Mouse (Mus musculus): ENCODE measurements around the gene Chpf2. TPM values are rescaled to one million over a fixed set of nuclear protein-coding genes. Genes with fewer than 3 reads are reported as not detected.
A peak's percentile ranks its signal among the peaks of the same experiment; 100 is the strongest.

The Chpf2 gene
- polyA plus RNA-seq, 1 experiment from 2014 or later: 10.3 TPM

DNA sequence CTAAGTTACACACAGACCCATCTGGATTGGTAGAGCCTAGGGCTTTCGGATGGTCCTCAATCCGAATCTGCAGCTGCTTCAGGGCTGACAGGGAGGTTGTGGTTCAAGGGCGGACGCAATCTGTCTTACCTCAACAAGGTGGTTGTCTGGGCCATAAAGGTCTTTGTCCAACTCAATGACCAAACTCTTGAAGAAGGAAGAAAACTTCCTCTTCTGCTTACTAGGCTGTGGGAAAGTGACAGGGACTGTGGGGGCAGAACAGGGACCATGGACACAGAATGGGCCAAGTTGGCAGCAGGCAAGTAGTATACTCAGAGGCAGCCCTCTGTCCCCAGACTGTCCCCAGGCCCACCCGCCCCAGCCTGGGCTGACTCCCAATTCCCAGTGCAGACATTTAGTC lies 8.7 kb downstream of the Chpf2 start:
- Histone ChIP-seq H3K4me2 (ENCODE audit: low read depth) (no peak overlapping the region), H3K9me3 (ENCODE audit: control insufficient read depth, low read length) (no peaks in the 10 kb centered on the region), H3K9ac (ENCODE audit: low read length) (no peak overlapping the region), H3K27ac (ENCODE audit: low read depth, low read length) (peak overlapping the region; percentile 74), H3K4me1 (ENCODE audit: control insufficient read depth, insufficient read depth, low read length) (peaks cover 34% of the 10 kb centered on the region), H3K4me3 (ENCODE audit: low read depth, low read length) (no peak overlapping the region), H3K36me3 (ENCODE audit: control insufficient read depth, insufficient read depth, low read length) (peaks cover 2% of the 10 kb centered on the region), H3K27me3 (ENCODE audit: control insufficient read depth, insufficient read depth, low read length) (peaks cover 7% of the 10 kb centered on the region; the same call in 1 of the 2 replicates)
- DNase-seq (ENCODE audit: low spot score) (no peak), ATAC-seq (ENCODE audit: insufficient read depth, low FRiP score, low TSS enrichment) (no peak)
- 84% methylated on average over 5 of the region's 5 CpGs for WGBS

DNA sequence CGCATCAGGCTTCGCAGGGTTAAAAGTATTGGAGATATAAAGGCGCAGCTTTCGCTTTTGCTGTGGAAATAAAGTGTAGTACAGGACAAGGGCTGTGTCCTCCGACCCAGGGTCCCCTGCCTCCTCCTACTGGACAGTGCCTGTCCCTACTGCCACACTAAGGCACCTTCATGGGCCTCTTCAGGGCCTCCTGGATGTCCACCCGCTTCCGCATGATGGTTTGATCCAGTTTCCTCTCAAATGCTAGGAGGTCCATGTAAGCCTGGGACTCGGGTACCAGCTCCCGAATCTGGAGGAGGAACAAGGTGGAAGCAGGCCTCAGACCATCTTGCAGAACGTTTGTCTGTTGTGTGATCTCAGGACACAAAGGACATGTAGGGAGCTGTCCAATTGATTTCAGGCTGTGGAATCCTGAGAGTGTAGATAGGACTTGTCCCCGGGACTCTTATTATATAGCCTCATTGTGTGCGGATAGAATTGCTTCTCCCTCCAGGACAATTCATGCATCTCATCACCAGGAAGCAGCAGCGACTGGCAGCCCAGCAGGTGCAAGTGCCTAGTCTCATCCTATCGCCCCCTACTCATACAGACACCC lies 9.3 kb downstream of the Chpf2 start:
- peak overlapping the region; percentile 27 for H3K9ac ChIP-seq (ENCODE audit: low read length)

DNA sequence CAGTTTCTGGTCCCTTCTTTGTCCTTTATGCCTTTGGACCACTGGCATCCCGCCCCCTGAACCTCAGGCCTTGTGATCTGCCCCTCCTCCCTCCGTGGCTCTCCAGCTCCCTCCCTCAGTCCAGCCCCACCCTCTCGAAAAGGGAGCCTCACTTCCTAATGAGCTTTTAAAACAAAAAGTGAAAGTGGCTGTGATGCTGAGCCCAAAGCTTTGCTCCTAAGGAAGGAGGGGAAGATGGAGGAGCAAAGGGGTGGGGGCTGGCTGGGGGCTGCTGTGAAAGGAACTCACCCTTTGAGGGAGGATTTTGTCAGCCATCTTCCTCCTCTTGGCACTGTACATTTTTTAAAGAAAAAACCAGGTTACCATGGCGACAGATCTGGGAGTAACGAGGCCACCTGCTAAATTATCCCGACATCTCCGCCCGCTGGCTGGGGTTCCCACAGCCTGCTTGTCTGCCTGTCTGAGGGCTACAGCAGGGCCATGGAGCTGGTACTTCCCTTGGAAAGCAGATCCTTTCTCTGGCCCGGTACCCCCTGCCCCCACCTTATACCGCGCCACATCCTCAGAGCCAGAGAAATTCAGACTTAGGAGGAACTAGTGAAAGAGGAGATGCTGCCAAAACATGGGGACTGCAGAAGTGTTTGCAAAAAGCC lies 10.1 kb downstream of the Chpf2 start:
- H3K36me3 ChIP-seq (ENCODE audit: control insufficient read depth, insufficient read depth, low read length): peaks cover 2% of the 10 kb centered on the region
- no peaks in the 10 kb centered on the region for H3K9me3 ChIP-seq (ENCODE audit: control insufficient read depth, low read length)
- ATAC-seq (ENCODE audit: insufficient read depth, low FRiP score, low TSS enrichment) (peak; percentile 54), DNase-seq (ENCODE audit: low spot score) (peak; percentile 51)
- peak overlapping the region; percentile 19; the same call in 1 of the 2 replicates for H3K4me2 ChIP-seq (ENCODE audit: low read depth)
- H3K4me3 ChIP-seq (ENCODE audit: low read depth, low read length): no peak overlapping the region
- peak overlapping the region; percentile 74 for H3K27ac ChIP-seq (ENCODE audit: low read depth, low read length)
- H3K9ac ChIP-seq (ENCODE audit: low read length): peak overlapping the region; percentile 35
- peaks cover 7% of the 10 kb centered on the region; the same call in 1 of the 2 replicates for H3K27me3 ChIP-seq (ENCODE audit: control insufficient read depth, insufficient read depth, low read length)
- 14% methylated on average over 11 of the region's 11 CpGs for WGBS
- H3K4me1 ChIP-seq (ENCODE audit: control insufficient read depth, insufficient read depth, low read length): peaks cover 42% of the 10 kb centered on the region

More for the DNA sequence above, 9.3 kb downstream of the Chpf2 start:
- H3K4me2 ChIP-seq (ENCODE audit: low read depth): peak overlapping the region; percentile 5; the same call in 1 of the 2 replicates
- peaks cover 39% of the 10 kb centered on the region for H3K4me1 ChIP-seq (ENCODE audit: control insufficient read depth, insufficient read depth, low read length)
- peak overlapping the region; percentile 74 for H3K27ac ChIP-seq (ENCODE audit: low read depth, low read length)
- peaks cover 7% of the 10 kb centered on the region; the same call in 1 of the 2 replicates for H3K27me3 ChIP-seq (ENCODE audit: control insufficient read depth, insufficient read depth, low read length)
- peaks cover 2% of the 10 kb centered on the region for H3K36me3 ChIP-seq (ENCODE audit: control insufficient read depth, insufficient read depth, low read length)
- 0 out of 2 replicates have a peak, but pooled peaks have one; percentile 3 for ATAC-seq (ENCODE audit: insufficient read depth, low FRiP score, low TSS enrichment)
- H3K4me3 ChIP-seq (ENCODE audit: low read depth, low read length): no peak overlapping the region
- no peaks in the 10 kb centered on the region for H3K9me3 ChIP-seq (ENCODE audit: control insufficient read depth, low read length)
- 57% methylated on average over 14 of the region's 14 CpGs for WGBS
- no peak for DNase-seq (ENCODE audit: low spot score)

DNA sequence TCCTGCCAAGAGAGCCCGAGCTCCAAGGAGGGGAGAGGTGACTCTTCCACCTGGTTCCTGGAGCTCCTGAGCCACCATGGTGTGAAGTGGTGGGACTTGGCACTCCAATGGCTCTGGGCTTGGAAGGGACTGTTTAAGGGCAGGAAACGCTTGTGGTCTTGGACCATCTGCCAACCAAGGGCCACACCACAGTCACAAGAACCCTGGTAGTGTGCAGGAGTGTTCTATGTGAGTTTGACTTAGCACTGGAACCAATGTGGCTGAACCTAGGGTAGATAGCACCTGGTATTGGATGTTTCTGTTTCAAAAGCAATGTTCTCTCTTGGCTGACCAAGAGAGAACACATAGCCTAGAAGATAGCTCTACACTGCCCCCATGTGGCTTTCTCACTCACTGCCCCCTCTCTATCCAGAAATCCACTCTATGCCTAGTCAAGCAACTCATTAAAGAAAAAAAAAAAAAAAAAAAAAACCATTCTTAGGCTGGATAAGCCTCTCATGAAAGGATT lies 10.7 kb downstream of the Chpf2 start:
- Histone ChIP-seq H3K27me3 (ENCODE audit: control insufficient read depth, insufficient read depth, low read length) (peaks cover 7% of the 10 kb centered on the region; the same call in 1 of the 2 replicates), H3K4me3 (ENCODE audit: low read depth, low read length) (no peak overlapping the region), H3K36me3 (ENCODE audit: control insufficient read depth, insufficient read depth, low read length) (peaks cover 2% of the 10 kb centered on the region), H3K9me3 (ENCODE audit: control insufficient read depth, low read length) (no peaks in the 10 kb centered on the region), H3K4me2 (ENCODE audit: low read depth) (0 out of 2 replicates have a peak overlapping the region, but pooled peaks have one; percentile 19), H3K27ac (ENCODE audit: low read depth, low read length) (peak overlapping the region; percentile 74), H3K4me1 (ENCODE audit: control insufficient read depth, insufficient read depth, low read length) (peaks cover 45% of the 10 kb centered on the region), H3K9ac (ENCODE audit: low read length) (peak overlapping the region; percentile 35)
- ATAC-seq (ENCODE audit: insufficient read depth, low FRiP score, low TSS enrichment) (0 out of 2 replicates have a peak, but pooled peaks have one; percentile 25), DNase-seq (ENCODE audit: low spot score) (peak; percentile 78)
- 46% methylated on average over 2 of the region's 2 CpGs for whole genome bisulfite sequencing

DNA sequence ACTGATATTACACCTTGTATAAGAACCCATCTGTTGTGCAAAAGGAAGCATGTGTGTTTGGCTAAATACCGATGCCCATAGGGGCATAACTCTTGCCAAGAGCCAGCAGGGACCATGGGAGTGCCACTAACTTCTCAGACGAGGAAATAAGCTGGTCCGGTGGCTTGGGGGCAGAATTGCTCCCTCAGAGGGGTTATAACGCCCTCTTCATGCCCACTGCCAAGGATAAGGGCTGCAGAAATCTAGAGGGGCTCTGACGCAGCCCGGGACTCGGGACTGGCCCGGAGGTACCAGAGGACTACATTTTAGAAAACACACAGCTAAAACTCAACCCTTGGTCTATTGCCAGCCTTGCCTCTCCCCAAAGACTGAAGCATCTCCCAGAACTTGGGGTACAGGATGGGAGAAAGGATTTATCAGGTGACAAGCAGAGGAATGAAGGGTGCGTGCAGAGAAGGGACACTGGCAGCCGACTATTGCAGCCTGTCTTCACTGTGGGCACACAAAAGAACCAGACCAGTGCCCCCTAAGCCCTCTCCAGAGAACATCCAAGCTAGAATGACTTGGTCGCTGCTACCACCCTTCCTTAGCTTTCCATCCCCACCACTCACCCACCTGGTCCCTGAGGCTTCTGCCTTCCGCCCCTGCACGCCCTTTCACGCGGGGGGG lies 11.5 kb downstream of the Chpf2 start:
- Histone ChIP-seq H3K4me2 (ENCODE audit: low read depth) (peak overlapping the region; percentile 88), H3K4me3 (ENCODE audit: low read depth, low read length) (peak overlapping the region; percentile 46), H3K36me3 (ENCODE audit: control insufficient read depth, insufficient read depth, low read length) (peaks cover 2% of the 10 kb centered on the region; the same call in 1 of the 2 replicates), H3K27ac (ENCODE audit: low read depth, low read length) (no peak overlapping the region), H3K4me1 (ENCODE audit: control insufficient read depth, insufficient read depth, low read length) (peaks cover 53% of the 10 kb centered on the region), H3K9ac (ENCODE audit: low read length) (peak overlapping the region; percentile 60), H3K27me3 (ENCODE audit: control insufficient read depth, insufficient read depth, low read length) (peaks cover 7% of the 10 kb centered on the region; the same call in 1 of the 2 replicates), H3K9me3 (ENCODE audit: control insufficient read depth, low read length) (no peaks in the 10 kb centered on the region)
- DNase-seq (ENCODE audit: low spot score): no peak
- no peak for ATAC-seq (ENCODE audit: insufficient read depth, low FRiP score, low TSS enrichment)
- 28% methylated on average over 15 of the region's 15 CpGs for WGBS

DNA sequence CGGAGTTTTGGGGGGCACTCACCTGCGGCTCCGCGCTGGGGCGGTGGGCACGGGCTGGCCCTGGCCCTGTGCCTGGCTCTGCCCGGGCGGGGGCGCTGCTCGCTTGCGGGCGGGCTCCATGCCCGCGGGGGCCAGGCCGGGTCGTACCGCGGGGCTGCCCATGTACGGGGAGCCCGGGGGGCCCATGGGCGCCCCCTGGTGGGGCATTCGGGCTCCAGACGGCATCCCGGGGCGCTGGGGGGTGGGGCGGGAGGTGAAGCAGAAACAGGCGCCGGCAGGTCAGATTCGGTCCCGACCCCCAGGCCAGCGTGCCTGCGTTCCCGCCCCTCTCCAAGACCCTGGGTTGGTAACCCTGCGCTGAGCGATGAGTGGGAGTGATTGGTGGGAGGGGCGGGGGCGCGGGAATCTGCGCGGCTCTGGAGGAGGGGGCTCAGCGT lies 12.0 kb downstream of the Chpf2 start:
- Histone ChIP-seq H3K4me2 (ENCODE audit: low read depth) (peak overlapping the region; percentile 88), H3K27me3 (ENCODE audit: control insufficient read depth, insufficient read depth, low read length) (peaks cover 7% of the 10 kb centered on the region; the same call in 1 of the 2 replicates), H3K27ac (ENCODE audit: low read depth, low read length) (no peak overlapping the region), H3K36me3 (ENCODE audit: control insufficient read depth, insufficient read depth, low read length) (peaks cover 2% of the 10 kb centered on the region; the same call in 1 of the 2 replicates), H3K4me1 (ENCODE audit: control insufficient read depth, insufficient read depth, low read length) (peaks cover 58% of the 10 kb centered on the region), H3K4me3 (ENCODE audit: low read depth, low read length) (peak overlapping the region; percentile 46), H3K9ac (ENCODE audit: low read length) (peak overlapping the region; percentile 60), H3K9me3 (ENCODE audit: control insufficient read depth, low read length) (no peaks in the 10 kb centered on the region)
- WGBS: under 1% methylated on average over 41 of the region's 41 CpGs
- DNase-seq (ENCODE audit: low spot score): peak; percentile 74
- no peak for ATAC-seq (ENCODE audit: insufficient read depth, low FRiP score, low TSS enrichment)

DNA sequence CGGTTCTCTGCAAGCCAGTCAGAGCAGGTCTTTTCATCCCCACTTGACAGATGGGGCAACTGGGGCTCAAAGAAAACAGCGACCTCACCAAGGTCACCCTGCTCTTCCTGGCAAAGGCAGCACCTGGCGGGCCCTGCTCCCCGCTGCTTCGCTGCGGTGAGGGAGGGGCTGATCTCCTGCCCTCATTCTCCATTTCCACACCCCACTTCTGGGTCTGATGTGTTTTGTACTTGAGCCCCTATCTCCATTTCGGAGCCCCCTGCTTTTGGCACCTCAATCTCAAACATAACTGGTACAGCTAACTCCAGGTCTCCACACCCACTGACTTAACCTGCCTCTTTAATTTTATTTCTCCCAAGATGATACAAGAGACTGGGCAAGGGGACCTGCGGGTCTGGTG lies 12.6 kb downstream of the Chpf2 start:
- Histone ChIP-seq H3K27me3 (ENCODE audit: control insufficient read depth, insufficient read depth, low read length) (peaks cover 7% of the 10 kb centered on the region; the same call in 1 of the 2 replicates), H3K27ac (ENCODE audit: low read depth, low read length) (no peak overlapping the region), H3K4me1 (ENCODE audit: control insufficient read depth, insufficient read depth, low read length) (peaks cover 64% of the 10 kb centered on the region)

DNA sequence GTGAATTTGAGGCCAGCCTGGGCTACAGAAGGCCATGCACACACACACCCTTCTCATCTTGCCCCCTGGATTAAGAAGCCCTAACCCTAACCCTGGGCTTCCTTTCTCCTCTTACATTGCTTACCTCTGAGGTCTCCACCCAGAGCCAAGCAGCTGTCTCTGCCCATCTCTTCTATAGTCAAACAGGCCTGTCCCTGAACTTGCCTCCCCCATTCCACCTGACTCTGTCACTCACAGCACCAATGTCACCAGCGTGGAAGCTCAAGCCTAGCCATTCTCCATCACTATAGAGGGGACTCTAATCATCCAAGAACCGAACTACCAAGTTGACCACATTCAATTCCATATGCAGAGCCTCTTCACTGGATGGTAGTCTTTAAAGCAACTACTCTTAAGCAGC lies 13.7 kb downstream of the Chpf2 start:
- H3K9me3 ChIP-seq (ENCODE audit: control insufficient read depth, low read length): no peaks in the 10 kb centered on the region
- 65% methylated on average over 2 of the region's 2 CpGs for WGBS
- peak overlapping the region; percentile 84 for H3K4me2 ChIP-seq (ENCODE audit: low read depth)
- H3K27ac ChIP-seq (ENCODE audit: low read depth, low read length): no peak overlapping the region
- peaks cover 68% of the 10 kb centered on the region for H3K4me1 ChIP-seq (ENCODE audit: control insufficient read depth, insufficient read depth, low read length)
- DNase-seq (ENCODE audit: low spot score) (no peak), ATAC-seq (ENCODE audit: insufficient read depth, low FRiP score, low TSS enrichment) (no peak)
- no peaks in the 10 kb centered on the region for H3K36me3 ChIP-seq (ENCODE audit: control insufficient read depth, insufficient read depth, low read length)
- H3K9ac ChIP-seq (ENCODE audit: low read length): no peak overlapping the region
- no peak overlapping the region; the same call in 1 of the 2 replicates for H3K4me3 ChIP-seq (ENCODE audit: low read depth, low read length)
- H3K27me3 ChIP-seq (ENCODE audit: control insufficient read depth, insufficient read depth, low read length): peaks cover 7% of the 10 kb centered on the region; the same call in 1 of the 2 replicates

More for the DNA sequence above, 12.6 kb downstream of the Chpf2 start:
- no peak for ATAC-seq (ENCODE audit: insufficient read depth, low FRiP score, low TSS enrichment)
- Histone ChIP-seq H3K36me3 (ENCODE audit: control insufficient read depth, insufficient read depth, low read length) (no peaks in the 10 kb centered on the region), H3K9me3 (ENCODE audit: control insufficient read depth, low read length) (no peaks in the 10 kb centered on the region), H3K4me2 (ENCODE audit: low read depth) (peak overlapping the region; percentile 88), H3K9ac (ENCODE audit: low read length) (peak overlapping the region; percentile 60), H3K4me3 (ENCODE audit: low read depth, low read length) (peak overlapping the region; percentile 46)
- WGBS: 11% methylated on average over 8 of the region's 8 CpGs
- DNase-seq (ENCODE audit: low spot score): no peak
